Mouse (Mus musculus) MEL (cell line): Measurements from ENCODE around the gene Mef2b. TPM values are rescaled to one million over a fixed set of nuclear protein-coding genes. Genes with fewer than 3 reads are reported as not detected.
A peak's percentile ranks its signal among the peaks of the same experiment; 100 is the strongest.

Experiments used
- DNase-seq: peaks from one replicate; pipeline ENCODE4 v3.0.0; 2011; ENCODE audit warnings: low read depth, low spot score
- H3K27ac ChIP-seq: 2 replicates; pipeline ENCODE4 v1.5.1; 2012; ENCODE audit warnings: low read depth, mild to moderate bottlenecking, control low read depth, low read length, moderate library complexity; ENCODE audit not compliant: control insufficient read depth
- H3K27me3 ChIP-seq, 2 experiments: fragments of 150-350 bp in 1 of 2; sonication (generic) in 1 of 2; 2 replicates each; pipeline ENCODE4 v1.6.1; 2012; ENCODE audit warnings: low read length in 2 of 2, mild to moderate bottlenecking in 2 of 2, improper control_type of control experiment in 1 of 2, moderate library complexity in 1 of 2; ENCODE audit not compliant: insufficient read depth in 2 of 2, control insufficient read depth in 1 of 2
- H3K36me3 ChIP-seq, 2 experiments: 2 replicates each; pipeline ENCODE4 v1.6.1; 2012 to 2014; ENCODE audit warnings: low read length in 2 of 2, improper control_type of control experiment in 1 of 2, inconsistent platforms in 1 of 2, mild to moderate bottlenecking in 1 of 2; ENCODE audit not compliant: insufficient read depth in 2 of 2, control insufficient read depth in 1 of 2
- H3K4me1 ChIP-seq, 2 experiments: fragments of 150-350 bp in 1 of 2; sonication (generic) in 1 of 2; 2 replicates each; pipeline ENCODE4 v1.6.1; 2012; ENCODE audit warnings: low read length in 2 of 2, improper control_type of control experiment in 1 of 2, mild to moderate bottlenecking in 1 of 2; ENCODE audit not compliant: insufficient read depth in 2 of 2, control insufficient read depth in 1 of 2
- H3K4me3 ChIP-seq, 2 experiments: fragments of 150-350 bp in 1 of 2; sonication (generic) in 1 of 2; 2 replicates each; pipeline ENCODE4 v1.5.1; 2012; ENCODE audit warnings: low read depth in 2 of 2, low read length in 2 of 2, mild to moderate bottlenecking in 2 of 2, moderate library complexity in 2 of 2, control low read depth in 1 of 2, improper control_type of control experiment in 1 of 2; ENCODE audit not compliant: control insufficient read depth in 1 of 2, insufficient read depth in 1 of 2
- H3K79me2 ChIP-seq: 2 replicates; pipeline ENCODE4 v1.6.1; 2012; ENCODE audit warnings: mild to moderate bottlenecking, low read length, moderate library complexity; ENCODE audit not compliant: control insufficient read depth, poor library complexity, insufficient read depth
- H3K9ac ChIP-seq: 2 replicates; pipeline ENCODE4 v1.6.1; 2012; ENCODE audit warnings: low read depth, mild to moderate bottlenecking, control low read depth, low read length, moderate library complexity; ENCODE audit not compliant: control insufficient read depth, poor library complexity, severe bottlenecking
- H3K9me3 ChIP-seq: fragments of 150-350 bp; sonication (generic); replicated peaks from 2 replicates; pipeline ENCODE4 v1.6.1; 2012; ENCODE audit warnings: mild to moderate bottlenecking, low read length, improper control_type of control experiment, moderate library complexity; ENCODE audit not compliant: insufficient read depth
- CHD1 ChIP-seq: IDR thresholded peaks from 2 replicates; pipeline ENCODE4 v1.6.1; 2012; ENCODE audit warnings: low read depth, mild to moderate bottlenecking, inconsistent platforms, low read length, improper control_type of control experiment
- CHD2 ChIP-seq: IDR thresholded peaks from 2 replicates; pipeline ENCODE4 v1.6.1; 2011; ENCODE audit warnings: low read length, improper control_type of control experiment
- E2F4 ChIP-seq: IDR thresholded peaks from 2 replicates; pipeline ENCODE4 v1.6.1; 2011; ENCODE audit warnings: low read depth, low read length, improper control_type of control experiment, borderline replicate concordance
- ELF1 ChIP-seq: IDR thresholded peaks from 2 replicates; pipeline ENCODE4 v1.6.1; 2014; ENCODE audit warnings: low read depth, mild to moderate bottlenecking, inconsistent platforms, low read length, improper control_type of control experiment, moderate library complexity
- EP300 ChIP-seq, 2 experiments: IDR thresholded peaks; 2 replicates each; pipeline ENCODE4 v1.6.1; 2011; ENCODE audit warnings: improper control_type of control experiment in 2 of 2, low read length in 2 of 2, low read depth in 1 of 2, mild to moderate bottlenecking in 1 of 2
- ETS1 ChIP-seq: IDR thresholded peaks from 2 replicates; pipeline ENCODE4 v1.6.1; 2012; ENCODE audit warnings: low read depth, mild to moderate bottlenecking, inconsistent platforms, low read length, improper control_type of control experiment, moderate library complexity
- GABPA ChIP-seq: IDR thresholded peaks from 2 replicates; pipeline ENCODE4 v1.6.1; 2012; ENCODE audit warnings: low read depth, mild to moderate bottlenecking, inconsistent platforms, low read length, improper control_type of control experiment, moderate library complexity
- HCFC1 ChIP-seq: IDR thresholded peaks from 2 replicates; pipeline ENCODE4 v1.6.1; 2012; ENCODE audit warnings: low read depth, mild to moderate bottlenecking, inconsistent platforms, low read length, improper control_type of control experiment, moderate library complexity
- JUND ChIP-seq: IDR thresholded peaks from 2 replicates; pipeline ENCODE4 v1.6.1; 2011; ENCODE audit warnings: low read depth, mild to moderate bottlenecking, improper control_type of control experiment, low read length
- MAX ChIP-seq: IDR thresholded peaks from 2 replicates; pipeline ENCODE4 v1.6.1; 2011; ENCODE audit warnings: low read length, improper control_type of control experiment
- MAZ ChIP-seq: IDR thresholded peaks from 2 replicates; pipeline ENCODE4 v1.6.1; 2012; ENCODE audit warnings: low read depth, mild to moderate bottlenecking, inconsistent platforms, low read length, improper control_type of control experiment
- MXI1 ChIP-seq: IDR thresholded peaks from 2 replicates; pipeline ENCODE4 v1.6.1; 2011; ENCODE audit warnings: mild to moderate bottlenecking, low read depth, low read length, improper control_type of control experiment
- MYB ChIP-seq: IDR thresholded peaks from 2 replicates; pipeline ENCODE4 v1.6.1; 2011; ENCODE audit warnings: mild to moderate bottlenecking, low read depth, low read length, improper control_type of control experiment
- MYC ChIP-seq: IDR thresholded peaks from 2 replicates; pipeline ENCODE4 v1.6.1; 2011; ENCODE audit warnings: low read depth, mild to moderate bottlenecking, low read length, improper control_type of control experiment, moderate library complexity
- NRF1 ChIP-seq: IDR thresholded peaks from 2 replicates; pipeline ENCODE4 v1.6.1; 2014; ENCODE audit warnings: low read depth, mild to moderate bottlenecking, inconsistent platforms, low read length, improper control_type of control experiment, moderate library complexity; ENCODE audit not compliant: poor library complexity, insufficient read depth, severe bottlenecking
- POLR2A ChIP-seq, 2 experiments: IDR thresholded peaks; 2 replicates each; pipeline ENCODE4 v1.6.1; 2011 to 2012; ENCODE audit warnings: low read length in 2 of 2, mild to moderate bottlenecking in 2 of 2, control low read depth in 1 of 2, improper control_type of control experiment in 1 of 2, low read depth in 1 of 2, moderate library complexity in 1 of 2; ENCODE audit not compliant: control insufficient read depth in 1 of 2, insufficient read depth in 1 of 2, poor library complexity in 1 of 2
- POLR2AphosphoS2 ChIP-seq: IDR thresholded peaks from 2 replicates; pipeline ENCODE4 v1.6.1; 2011; ENCODE audit warnings: low read length, improper control_type of control experiment
- POLR2AphosphoS5 ChIP-seq: IDR thresholded peaks from 2 replicates; pipeline ENCODE4 v1.6.1; 2012; ENCODE audit warnings: low read depth, borderline replicate concordance, mild to moderate bottlenecking, inconsistent platforms, low read length, moderate library complexity, mixed read lengths
- RAD21 ChIP-seq: IDR thresholded peaks from 2 replicates; pipeline ENCODE4 v1.6.1; 2011; ENCODE audit warnings: mild to moderate bottlenecking, low read depth, low read length, improper control_type of control experiment
- RCOR1 ChIP-seq: IDR thresholded peaks from 2 replicates; pipeline ENCODE4 v1.6.1; 2012; ENCODE audit warnings: low read depth, mild to moderate bottlenecking, inconsistent platforms, low read length, improper control_type of control experiment
- SIN3A ChIP-seq: IDR thresholded peaks from 2 replicates; pipeline ENCODE4 v1.6.1; 2012; ENCODE audit warnings: low read length, improper control_type of control experiment, inconsistent platforms
- TAL1 ChIP-seq: IDR thresholded peaks from 2 replicates; pipeline ENCODE4 v1.6.1; 2012; ENCODE audit warnings: mild to moderate bottlenecking, inconsistent platforms, low read length, moderate library complexity, mixed read lengths
- TBP ChIP-seq: IDR thresholded peaks from 2 replicates; pipeline ENCODE4 v1.8.0; 2011; ENCODE audit warnings: low read depth, low read length, improper control_type of control experiment
- TCF12 ChIP-seq: IDR thresholded peaks from 2 replicates; pipeline ENCODE4 v1.6.1; 2014; ENCODE audit warnings: low read depth, mild to moderate bottlenecking, inconsistent platforms, low read length, improper control_type of control experiment, moderate library complexity
- UBTF ChIP-seq: IDR thresholded peaks from 2 replicates; pipeline ENCODE4 v1.6.1; 2012; ENCODE audit warnings: low read depth, mild to moderate bottlenecking, inconsistent platforms, low read length, improper control_type of control experiment, moderate library complexity, borderline replicate concordance; ENCODE audit not compliant: insufficient read depth
- ZMIZ1 ChIP-seq: IDR thresholded peaks from 2 replicates; pipeline ENCODE4 v1.6.1; 2012; ENCODE audit warnings: low read depth, mild to moderate bottlenecking, inconsistent platforms, low read length, improper control_type of control experiment, moderate library complexity
- ZNF384 ChIP-seq: IDR thresholded peaks from 2 replicates; pipeline ENCODE4 v1.6.1; 2012; ENCODE audit warnings: low read depth, mild to moderate bottlenecking, inconsistent platforms, low read length, improper control_type of control experiment
- polyA plus RNA-seq, 2 experiments: library from polyadenylated mRNA; stranded (reverse) in 1 of 2; unstranded in 1 of 2; fragments of >175 nt in 1 of 2; fragments of >200 nt in 1 of 2; gene quantifications; 2 replicates each; pipeline versions ENCODE4 v1.2.1 to v1.2.4; 2012; ENCODE audit warnings: low replicate concordance in 2 of 2, low read depth in 1 of 2; ENCODE audit not compliant: insufficient read length in 2 of 2, insufficient read depth in 1 of 2, missing spikeins in 1 of 2
- total RNA-seq: library from RNA; depleted of rRNA; stranded (reverse); fragments of 300-350 nt; gene quantifications from 2 replicates; pipeline ENCODE4 v1.2.3, GENCODE M21; 2012

Mef2b gene
- total and polyA plus RNA-seq, 3 experiments: 2.0 to 6.5 TPM; not detected in 1

DNA sequence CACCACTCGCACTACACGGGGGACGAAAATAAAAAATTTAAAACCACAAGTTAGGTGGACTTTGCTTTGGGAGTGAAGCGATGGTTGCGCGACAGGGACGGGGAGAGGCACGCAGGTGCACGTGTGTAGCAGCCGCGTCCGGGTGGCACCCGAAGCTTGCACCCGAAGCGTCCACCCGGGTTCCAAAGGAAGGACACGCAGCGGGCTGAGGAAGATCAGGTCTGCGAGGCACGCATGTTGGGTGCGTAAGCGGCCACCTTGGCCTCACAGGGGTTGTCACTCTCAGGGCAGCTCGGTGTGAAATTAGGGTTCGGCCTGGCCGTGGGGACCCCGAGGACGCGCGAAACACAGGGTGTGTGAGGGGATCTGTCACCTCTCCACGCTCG, 72.2 kb downstream of the Mef2b start:
- Histone ChIP-seq H3K79me2 (peaks cover 24% of the 10 kb centered on the region), H3K4me3 (peak overlapping the region; percentile 83 to 86), H3K4me1 (peaks cover 11 to 39% of the 10 kb centered on the region in 2 experiments), H3K9me3 (no peaks in the 10 kb centered on the region), H3K27ac (peak overlapping the region; percentile 22; the same call in 1 of the 2 replicates), H3K27me3 (no peaks in the 10 kb centered on the region), H3K9ac (peak overlapping the region; percentile 79), H3K36me3 (peaks cover 0 to 30% of the 10 kb centered on the region in 2 experiments; a peak in 2 of 4 replicates)
- no peak for TF ChIP-seq TAL1
- peak; percentile 70 for TF ChIP-seq MYC
- TF ChIP-seq HCFC1: no peak
- no peak for TF ChIP-seq POLR2AphosphoS2
- no peak for TF ChIP-seq MAZ
- TF ChIP-seq TCF12: no peak
- peak; percentile 63 for TF ChIP-seq MAX
- no peak for TF ChIP-seq POLR2A (IDR thresholded peaks at IDR 0.05; ENCODE audit: control insufficient read depth in 1 of 2, insufficient read depth in 1 of 2, low read depth in 1 of 2, low read length in 2 of 2, poor library complexity in 1 of 2)
- no peak for TF ChIP-seq RAD21
- TF ChIP-seq MXI1: peak; percentile 85
- no peak for DNase-seq

DNA sequence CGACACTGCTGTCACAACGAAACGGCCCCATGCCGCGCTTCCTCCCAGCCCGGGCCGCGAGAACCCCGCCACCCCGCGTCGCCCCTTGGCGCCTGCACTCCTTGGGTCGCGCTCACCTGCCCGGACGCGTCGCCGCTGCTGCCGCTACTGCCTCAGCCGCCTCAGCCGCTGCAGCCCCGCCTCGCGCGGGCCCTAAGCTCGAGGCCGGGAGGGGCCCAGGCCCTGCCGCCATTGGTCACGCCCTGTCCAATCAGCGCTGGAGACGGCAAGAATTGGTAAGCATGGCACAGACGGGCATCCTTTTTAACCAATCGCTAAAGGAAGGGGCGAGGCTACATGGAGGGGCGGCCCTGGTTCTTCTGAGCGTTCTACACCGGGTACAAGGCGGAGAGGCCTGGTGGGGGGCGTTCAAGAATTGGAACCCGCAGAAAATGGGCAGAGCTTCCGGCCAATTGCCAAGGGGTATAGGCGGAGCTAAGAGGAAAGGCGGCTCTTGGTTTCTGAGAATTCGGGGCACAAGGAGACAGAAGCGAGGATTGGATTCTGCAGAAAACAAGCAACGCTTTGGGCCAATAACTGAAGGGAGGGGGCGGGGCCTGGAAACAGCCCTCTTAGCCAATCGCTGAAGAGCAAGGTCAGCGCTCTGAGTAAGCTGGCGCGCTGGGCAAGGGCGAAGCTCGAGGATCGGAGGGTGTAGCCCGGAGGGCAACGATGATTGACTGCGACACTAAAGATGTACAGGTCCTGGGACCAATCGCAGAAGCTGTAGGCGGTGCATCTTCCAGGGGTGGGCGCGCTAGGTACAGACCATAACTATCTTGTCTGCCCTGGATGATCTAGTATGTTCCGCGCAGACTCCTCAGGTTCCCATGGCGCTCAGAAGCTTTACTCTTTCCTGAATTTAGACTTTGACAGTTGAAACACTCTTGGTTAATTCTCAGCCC, 72.9 kb downstream of the Mef2b start, which contains the start of gene Slc25a42:
Slc25a42 (minus strand) TSS at position 194 of the 944 bp plus-strand sequence.
- peak; percentile 100 for DNase-seq
- H3K4me1 ChIP-seq: peaks cover 11 to 39% of the 10 kb centered on the region in 2 experiments
- peak within 1 kb of the TSS; percentile 80 for H3K9ac ChIP-seq
- H3K36me3 ChIP-seq: peaks cover 0 to 30% of the 10 kb centered on the region in 2 experiments; a peak in 2 of 4 replicates
- H3K27me3 ChIP-seq: no peaks in the 10 kb centered on the region
- H3K27ac ChIP-seq: peak within 1 kb of the TSS; percentile 88
- H3K4me3 ChIP-seq: peak within 1 kb of the TSS; percentile 83 to 86
- H3K79me2 ChIP-seq: peaks cover 23% of the 10 kb centered on the region
- no peaks in the 10 kb centered on the region for H3K9me3 ChIP-seq
- TF ChIP-seq TAL1 (no peak), MXI1 (peak; percentile 76; the same call in 1 of the 2 replicates), RCOR1 (no peak), CHD1 (no peak), E2F4 (0 out of 2 replicates have a peak, but pooled peaks have one; percentile 67), NRF1 (peak; percentile 64), ETS1 (peak; percentile 49; the same call in 1 of the 2 replicates), MYB (no peak), ELF1 (peak; percentile 66), GABPA (no peak), ZNF384 (no peak), CHD2 (peak; percentile 70), HCFC1 (peak; percentile 60), UBTF (0 out of 2 replicates have a peak, but pooled peaks have one; percentile 84), EP300 (IDR thresholded peaks at IDR 0.05; ENCODE audit: low read depth in 1 of 2, low read length in 2 of 2) (no peak), MAZ (peak; percentile 90; the same call in 1 of the 2 replicates), SIN3A (peak; percentile 89), JUND (no peak), POLR2AphosphoS5 (no peak), MAX (peak; percentile 76), POLR2AphosphoS2 (peak; percentile 72; the same call in 1 of the 2 replicates), ZMIZ1 (peak; percentile 83), POLR2A (IDR thresholded peaks at IDR 0.05; ENCODE audit: control insufficient read depth in 1 of 2, insufficient read depth in 1 of 2, low read depth in 1 of 2, low read length in 2 of 2, poor library complexity in 1 of 2) (peak; percentile 80 to 92), TBP (peak; percentile 79; the same call in 1 of the 2 replicates), RAD21 (no peak)
